Mouse (Mus musculus) adipocyte (in vitro differentiated cells): Measurements from ENCODE around the gene Gpr84.

ENCODE experiments used
- DNase-seq: peaks from one replicate; pipeline ENCODE4 v3.0.0-alpha.2; 2016; ENCODE audit warnings: low spot score

Gene Gpr84

DNA sequence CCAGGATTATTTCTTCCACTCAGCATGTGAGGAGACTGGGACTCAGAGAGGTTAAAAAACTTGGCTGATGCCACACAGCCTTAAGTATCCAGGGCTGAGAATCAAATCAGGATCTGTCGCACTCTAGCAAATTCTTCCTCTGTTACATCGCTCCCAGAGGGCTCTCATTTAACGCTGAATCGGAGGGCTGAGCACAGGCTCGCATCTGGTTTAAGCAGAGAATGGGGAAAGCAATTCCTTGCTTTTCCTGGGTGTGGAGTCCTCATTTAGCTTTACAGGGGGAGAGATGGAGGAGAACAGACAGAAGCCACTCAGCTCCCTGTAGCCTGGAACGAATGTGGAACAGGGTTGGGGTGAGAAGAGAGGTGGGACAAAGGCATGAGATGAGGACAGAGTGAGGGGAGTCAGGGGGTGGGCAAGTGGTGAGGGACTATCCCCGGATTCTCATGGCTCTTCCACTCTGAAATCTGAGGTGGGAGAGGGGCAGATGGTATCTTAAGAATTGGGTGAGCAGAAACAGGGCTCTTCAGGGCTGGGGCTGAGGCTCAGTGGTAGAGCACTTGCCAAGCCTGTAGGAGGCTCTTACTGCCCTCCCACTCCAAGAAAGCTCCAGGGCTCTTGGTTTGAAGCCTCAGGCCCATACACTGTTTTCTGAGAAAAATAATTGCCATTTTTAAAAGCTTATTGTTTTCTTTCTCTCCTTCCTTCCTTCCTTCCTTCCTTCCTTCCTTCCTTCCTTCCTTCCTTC, 25.2 kb upstream of the Gpr84 start:
- no peak for DNase-seq

DNA sequence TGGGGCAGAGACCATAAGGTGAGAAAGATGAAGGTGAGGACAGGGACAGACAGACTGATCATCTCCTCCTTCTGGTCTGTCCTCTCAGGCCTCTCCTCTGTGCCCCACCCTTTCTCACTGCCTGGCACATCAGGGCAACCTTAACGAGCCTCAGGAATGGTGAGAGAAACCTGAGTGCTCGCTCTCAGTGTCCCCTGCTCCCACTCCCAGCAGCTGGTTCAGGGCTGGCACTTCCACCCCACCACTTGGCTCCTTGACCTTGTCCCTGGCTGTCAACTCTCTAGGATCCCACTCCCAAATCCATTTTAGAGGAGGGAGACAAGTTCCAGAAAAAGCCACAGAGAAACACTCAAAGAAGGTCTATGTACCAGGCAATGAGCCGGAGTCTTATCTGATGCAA, 24.6 kb upstream of the Gpr84 start:
- DNase-seq = no peak

DNA sequence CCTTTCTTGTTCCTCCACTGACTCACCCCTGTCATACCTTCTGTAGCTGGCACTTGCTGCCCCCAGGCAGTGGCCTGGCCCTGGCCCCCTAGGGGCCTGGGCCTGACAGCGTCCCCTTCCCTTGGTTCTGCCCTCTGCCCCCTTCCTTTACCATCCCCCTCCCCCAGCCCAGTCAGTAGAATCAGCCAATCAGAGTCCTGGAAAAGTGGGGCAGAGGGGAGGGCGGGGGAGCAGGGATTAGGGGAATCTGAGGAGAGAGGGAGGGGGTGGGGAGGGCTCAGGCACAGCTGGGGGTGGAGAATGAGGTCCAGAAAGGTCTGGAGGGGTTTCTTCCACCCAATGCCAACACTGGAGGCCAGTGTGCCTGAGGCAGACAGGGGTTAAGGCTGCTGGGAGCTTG, 23.8 kb upstream of the Gpr84 start:
- DNase-seq = no peak

DNA sequence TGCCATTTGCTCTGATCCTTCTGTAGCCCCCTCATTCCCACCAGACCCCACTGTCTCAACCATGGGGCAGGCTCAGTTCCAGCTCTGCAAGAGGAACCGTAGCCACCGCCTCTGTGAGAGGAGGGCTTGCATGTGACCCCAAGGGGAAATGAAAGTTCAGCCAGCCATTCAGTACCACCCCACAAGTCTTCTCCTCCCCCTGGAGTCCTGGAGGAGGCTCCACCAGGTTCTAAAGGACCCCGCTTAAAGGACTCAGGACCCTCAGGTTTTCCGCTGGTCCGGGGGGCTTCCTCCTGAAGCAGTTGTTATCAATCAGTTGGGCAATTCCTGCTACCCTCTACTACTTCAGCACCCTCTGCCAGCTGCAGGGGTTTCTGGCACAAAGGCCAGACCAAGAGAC, 23.3 kb upstream of the Gpr84 start:
- DNase-seq = no peak

DNA sequence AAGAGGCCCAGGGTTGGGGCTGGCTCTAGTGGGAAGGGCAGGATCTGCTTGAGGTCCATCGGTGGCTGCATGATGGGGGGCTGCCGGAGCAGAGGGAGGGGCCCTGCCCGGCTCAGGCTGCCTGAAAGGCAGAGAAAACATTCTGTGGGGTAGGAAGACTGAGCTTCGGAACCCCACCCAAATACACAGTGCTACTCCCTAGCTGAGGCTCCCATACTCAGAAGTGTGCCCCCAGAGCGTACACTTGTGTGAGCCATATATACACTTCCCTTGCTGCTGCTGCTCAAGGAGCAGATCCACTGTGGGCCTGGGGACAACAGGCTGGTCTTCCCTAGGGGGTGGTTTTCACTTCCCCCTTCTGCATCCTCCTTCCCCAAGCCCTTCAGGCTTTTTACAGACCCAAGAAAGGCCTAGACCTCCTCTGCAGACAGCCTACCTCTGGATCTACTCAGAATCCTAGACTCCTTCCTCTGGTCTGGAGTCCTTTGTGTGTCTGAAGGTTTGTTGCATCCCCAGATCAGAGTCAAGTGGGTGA, 22.7 kb upstream of the Gpr84 start:
- no peak for DNase-seq

DNA sequence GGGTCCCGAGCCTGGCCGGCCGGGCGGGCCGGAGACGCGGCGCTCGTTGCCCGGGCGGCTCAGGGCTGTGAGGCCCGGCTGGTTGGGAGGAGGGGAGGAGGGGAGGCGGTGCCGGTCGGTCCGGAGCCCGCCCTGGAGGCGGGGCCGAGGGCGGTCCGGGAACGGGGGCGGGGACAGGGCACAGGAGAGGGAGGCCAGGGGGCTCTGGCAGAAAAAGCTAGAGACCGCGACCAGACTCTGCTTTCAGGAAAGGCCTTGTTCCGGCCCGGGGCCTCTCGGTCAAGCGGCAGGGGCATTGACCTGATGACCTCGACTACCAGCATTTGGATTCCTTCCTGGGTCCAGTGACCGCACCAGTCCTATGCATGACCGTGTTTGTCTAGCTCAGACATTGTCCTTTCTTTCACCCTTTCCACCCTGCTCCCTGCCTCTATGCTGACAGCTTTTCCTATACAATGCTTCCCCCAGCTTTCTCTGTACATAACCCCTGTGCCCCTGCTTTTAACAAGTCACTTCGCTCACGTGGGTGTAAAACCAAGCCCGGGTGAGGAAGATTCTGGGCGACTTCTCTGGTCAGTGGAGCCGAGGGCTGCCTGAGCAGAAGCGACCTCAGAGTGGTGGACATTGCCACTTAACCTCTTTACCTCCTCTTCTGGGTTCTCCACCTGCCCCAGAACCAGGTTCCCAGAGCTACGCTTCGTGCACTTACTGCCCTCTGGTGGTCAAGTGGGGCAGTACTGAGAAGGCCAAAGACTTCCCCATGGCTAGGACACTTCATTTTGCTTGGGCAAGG, 13.2 kb upstream of the Gpr84 start:
- DNase-seq = peak; percentile 90

DNA sequence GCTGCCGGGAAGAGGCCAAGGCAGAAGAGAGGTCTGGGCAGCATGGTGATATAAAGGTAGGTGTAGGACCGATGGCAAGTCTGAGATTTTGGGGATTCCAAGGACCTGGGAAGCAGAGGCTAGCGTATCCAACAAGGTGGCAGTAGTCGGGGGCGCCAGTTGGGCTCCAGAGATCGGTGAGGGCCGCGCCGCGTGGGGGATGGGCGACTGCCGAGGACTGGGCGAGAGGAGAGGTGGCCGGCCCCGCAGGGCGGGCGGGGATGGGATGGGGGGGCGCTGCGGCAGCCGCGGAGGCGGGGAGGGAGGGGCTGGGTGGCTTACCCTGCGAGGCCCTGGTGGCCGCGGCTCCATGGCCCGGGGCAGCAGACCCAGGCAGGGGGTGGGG, 12.7 kb upstream of the Gpr84 start:
- no peak for DNase-seq

DNA sequence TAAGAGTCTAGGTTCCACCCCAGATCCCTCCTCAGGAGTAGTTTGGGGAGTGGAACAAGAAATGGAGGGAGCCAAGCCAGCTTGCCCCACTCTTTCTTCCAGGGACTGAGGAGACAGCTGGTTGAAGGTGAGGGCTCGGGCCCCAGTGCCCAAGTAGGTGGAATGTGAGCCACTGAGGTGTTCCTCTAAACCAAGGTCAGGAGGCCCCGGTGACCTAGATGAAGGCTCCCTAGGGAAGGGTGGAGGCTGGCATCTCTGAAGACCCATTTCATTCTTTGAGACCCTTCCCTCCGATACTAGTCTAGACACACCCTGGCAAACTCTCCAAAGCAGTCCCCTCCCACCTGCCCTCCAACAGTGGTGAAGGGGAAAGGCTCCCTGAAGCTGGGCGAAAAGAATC, 12.0 kb upstream of the Gpr84 start:
- no peak for DNase-seq

DNA sequence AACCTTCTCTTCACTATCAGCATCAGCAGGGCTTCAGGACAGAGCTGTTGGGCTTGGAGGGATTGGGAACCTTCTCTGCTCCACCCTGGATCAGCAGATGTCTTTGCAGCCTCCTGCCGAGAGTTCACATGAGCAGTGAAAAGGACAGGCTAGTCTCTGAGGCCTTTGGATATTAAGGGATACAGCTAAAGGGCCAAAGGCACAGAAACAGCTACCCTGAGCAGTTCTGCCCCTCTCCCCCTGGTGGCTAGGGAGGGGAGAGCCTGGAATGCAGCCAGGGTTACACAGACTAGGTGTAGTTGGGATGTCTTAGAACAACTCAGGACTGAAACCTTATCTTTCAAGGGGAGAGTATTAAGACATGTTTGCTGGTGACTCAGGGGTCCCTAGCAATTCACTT, 10.7 kb upstream of the Gpr84 start:
- peak; percentile 64 for DNase-seq

DNA sequence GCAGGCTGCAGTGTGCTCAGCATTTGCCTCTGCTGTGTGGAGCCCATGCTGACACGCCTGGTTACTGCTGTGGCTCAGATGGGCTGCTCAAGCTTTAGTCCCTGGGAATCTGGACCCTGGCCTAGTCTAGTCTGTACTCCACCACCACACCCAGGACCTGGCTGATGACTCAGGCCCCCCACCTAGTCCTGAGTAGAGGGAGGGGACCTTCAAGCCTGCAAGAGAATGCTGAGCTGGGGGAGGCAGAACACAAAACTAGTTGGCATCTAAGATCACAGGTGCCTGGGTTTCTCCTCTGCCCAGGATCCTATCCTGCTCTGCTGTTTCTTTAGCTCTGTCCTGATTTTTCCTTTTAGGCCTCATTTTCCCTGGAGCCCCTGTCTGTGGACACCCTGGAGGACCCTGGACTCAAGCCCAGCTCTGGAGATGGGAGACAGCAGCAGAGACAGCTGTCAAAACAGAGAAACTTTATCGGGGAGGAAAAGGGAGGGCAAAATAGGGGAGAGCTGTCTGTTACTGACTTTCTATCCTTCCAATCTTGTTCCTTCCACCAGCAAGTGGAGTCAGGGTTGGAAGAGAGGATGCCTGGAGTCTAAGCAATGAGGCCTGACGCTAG, 7.9 kb upstream of the Gpr84 start:
- DNase-seq = no peak

DNA sequence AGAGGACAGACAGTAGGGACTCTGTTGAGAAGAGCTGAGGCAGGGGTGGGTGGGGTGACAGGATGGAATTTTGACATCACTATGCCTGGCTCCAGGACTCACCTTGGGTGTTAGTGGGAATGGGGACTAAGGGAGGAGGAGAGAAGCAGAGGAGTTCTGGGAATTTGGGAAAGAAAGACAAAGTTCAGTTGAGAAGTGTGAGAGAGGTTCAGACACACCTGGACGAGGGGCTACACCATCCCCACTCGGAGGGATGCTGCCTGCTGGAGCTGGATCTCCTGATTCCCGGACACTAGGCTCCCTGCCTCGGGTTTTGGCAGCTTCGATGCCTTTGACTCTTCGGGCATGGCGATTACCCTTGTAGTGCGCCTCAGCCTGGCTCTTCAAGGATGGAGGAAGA, 7.3 kb upstream of the Gpr84 start:
- no peak for DNase-seq

DNA sequence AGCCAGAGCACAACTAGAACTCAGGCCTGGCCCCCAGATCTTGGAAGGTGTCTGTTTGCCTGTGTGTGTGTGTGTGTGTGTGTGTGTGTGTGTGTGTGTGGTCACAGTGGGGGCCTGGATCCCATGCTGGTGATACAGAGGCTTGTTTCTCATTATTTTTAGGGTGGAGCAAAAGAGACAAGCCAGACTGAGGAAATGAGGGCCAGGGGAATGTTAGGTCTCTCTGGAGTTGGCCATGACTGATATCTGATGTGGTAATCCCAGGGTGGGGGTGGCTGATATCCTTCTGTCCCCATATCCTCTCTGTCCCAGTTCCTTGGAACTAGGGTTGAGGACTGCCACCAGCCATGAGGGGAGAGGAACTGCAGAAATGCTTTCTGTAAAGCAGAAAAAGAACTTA, 6.7 kb upstream of the Gpr84 start:
- no peak for DNase-seq

DNA sequence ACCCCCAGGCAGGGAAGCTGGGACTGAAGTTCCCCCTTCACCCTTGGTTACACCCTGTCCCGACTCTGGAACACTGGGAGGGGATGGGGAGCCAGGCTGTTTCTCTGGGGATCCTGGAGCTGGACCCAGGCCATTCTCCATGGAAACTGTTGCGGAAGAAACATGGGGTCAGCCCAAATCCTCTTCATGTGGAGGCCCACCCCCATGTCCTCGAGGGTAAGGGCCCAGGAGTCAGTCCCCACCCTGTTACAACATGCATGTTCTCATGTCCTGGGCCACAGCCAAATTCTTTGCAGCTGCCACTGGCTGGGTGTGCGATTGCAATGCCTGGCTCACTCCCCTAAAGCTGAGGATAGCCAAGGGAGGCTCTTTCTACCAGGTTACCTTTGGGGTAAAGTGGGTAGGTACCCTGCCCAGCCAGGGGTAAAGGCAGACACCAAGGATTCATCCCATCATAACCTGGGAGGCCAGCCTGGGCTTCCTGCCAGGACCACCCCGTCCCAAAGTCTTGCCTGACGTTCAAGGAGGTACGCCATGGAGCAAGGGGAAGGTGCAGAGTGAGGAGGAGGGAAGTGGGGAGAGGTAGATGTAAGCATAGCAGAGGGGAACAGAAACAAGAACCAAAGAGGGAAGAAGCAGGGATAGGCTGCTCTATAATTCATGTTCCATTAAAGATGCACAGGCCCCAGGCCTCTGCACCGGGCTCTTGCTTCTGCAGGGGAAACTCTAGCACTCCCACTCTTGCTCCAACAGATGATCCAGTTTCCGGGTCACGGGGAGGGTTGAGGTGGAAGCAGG, 5.8 kb upstream of the Gpr84 start:
- no peak for DNase-seq

DNA sequence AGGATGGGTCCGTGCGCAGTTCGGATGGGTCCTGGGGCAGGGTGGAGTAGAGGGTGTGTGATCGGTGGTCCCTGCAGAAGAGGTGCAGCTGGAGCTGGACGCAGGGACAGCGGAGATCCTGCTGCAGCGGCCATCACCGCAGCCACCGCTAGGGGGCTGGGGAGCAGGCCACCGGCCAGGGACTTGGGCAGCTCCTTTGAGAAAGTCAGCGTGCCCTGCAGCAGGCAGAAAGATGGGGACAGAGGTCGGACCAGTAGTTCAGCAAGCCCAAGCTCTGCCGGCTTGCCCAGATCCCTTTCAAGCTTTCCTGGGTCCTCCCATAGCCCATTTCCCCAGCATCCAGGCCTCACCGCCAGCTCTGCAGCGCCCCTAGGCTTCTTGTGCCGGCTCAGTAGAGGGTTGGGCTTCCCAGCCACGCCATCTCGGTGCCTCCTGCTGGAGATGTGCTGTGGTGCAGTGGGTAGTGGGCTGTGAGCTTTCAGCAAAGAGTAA, 4.6 kb upstream of the Gpr84 start:
- DNase-seq = no peak

DNA sequence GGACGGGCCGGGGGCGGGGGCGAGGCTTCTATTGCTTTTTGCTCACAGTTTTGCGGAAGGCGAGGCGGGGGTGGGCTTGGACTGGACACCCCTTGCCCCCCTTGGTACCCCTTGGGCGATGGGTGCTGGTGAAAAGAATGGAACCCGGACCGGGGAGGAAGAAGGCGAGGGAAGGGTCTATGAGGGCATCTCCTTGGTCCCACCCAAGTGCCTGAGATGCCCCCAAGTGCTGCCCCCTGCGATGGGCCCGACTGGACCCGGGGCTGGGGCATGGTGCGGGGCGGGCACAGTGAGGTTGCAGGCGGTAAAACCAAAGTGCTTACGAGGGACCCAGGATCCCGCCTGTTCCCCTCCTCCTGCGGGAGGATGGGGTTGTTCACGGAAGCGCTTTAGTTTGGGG, 3.8 kb upstream of the Gpr84 start:
- no peak for DNase-seq

DNA sequence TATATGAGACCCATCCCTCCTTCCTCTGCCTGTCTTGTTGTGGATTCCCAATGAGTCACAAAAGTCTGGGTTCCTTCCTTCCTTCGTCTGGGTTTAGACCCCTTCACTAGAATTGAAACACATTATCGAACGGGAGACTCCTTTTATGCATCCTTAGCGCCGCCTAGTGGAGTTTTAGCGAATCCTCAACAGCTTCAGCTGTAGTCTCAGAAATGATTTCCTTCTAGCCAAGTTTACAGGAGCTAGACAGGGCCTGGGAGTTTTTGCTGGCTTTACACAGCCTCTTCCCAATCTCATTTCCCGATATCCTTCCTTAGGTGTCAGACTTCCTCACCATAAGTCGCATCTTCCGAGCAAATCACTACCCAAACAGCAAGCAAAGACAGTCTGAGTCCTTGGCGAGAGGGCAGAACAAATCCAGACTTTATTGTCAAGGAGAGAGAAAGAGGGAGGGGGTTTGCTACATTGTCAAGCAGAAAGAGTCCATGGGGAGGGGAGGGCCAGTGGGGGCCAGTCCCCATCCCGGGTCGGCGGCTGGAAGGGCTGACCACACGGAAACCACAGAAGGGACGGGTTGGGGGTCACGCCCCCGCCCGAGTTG, 3.2 kb upstream of the Gpr84 start:
- peak; percentile 89 for DNase-seq

DNA sequence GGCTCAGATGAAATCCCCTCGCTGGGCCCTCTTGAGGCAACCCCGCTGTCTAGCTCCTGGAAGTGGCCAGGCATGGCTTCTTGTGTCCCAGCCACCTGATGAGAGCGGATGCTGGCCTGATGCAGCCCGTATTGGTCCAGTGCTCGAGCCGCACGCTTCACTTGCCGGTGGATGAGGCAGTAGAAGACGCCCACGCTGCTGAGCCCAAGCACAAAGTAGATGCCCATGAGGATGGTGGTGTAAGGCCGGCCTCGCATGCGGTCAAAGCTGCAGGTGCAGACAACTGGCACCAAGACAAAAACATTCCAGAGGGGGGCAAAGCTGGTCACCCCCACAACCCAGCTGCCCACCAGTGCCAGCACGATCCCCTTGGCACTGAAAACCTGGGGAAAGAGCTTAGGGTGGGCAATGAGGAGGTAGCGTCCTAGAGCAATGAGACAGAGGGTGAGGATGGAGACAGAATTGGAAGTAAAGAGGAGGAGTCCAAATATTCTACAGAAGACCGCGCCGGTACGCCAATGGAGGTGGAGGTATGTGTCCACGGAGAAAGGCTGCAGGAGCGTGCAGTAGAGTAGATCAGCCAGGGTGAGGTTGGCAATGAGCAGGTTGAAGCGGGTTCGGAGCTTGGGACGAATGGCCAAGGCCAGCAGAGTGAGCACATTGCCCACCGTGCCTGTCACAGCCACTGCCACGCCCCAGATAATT, 1.4 kb downstream of the Gpr84 start:
- DNase-seq = no peak

DNA sequence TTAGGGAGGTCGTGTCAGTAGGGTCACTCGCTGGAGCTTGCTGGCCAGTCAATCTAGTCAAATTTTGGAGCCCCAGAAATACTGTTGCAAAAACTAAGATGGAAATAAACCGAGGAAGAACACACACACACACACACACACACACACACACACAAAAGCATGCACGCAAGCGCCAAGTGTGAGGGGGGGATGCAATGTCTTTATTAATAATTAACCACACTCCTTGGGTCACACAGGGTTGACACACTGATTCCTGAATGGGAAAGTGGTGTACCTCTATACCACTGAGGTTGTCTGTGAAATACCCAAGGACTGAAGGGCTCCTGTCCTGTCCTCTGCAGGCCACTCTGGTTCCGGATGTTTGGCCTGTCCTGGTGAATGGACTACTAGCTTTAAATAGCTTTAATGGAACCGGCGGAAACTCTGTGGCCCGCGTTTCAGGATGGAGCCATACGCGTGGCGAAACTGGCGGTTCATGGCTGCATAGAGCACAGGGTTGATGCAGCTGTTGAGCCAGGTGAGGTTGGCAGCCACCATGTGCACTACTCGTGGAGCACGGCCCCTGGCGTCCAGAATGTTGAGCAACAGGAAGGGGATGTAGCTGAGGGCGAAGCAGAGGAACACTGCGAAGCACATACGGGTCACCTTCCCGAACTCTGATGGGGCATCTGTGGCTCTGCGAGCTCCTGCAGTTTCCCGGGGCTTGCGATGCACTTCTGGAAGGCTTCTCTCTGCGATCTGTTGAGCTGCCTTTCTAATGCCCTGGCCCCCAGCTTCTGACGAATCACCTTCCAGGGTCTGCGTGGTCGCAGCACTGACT, 2.1 kb downstream of the Gpr84 start:
- DNase-seq = no peak

DNA sequence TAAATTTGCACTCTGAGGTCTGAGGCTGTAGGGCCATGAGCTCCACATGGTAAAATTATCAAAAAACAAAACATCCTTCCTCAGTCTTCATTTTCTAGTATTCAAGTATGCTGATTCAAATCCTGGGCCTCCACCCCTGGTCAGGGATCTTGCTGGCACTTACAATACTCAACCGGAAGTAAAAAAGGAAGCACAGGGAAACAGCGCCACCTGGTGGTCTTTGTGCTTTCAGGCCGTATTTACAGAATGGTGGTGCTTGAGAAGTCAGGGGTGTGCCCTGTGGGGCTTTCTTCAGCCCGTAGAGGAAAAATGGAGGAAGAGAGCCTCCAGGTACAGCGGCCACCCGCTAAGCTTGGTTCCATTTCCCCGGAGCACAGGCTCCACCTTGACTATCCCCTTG, 3.3 kb downstream of the Gpr84 start:
- DNase-seq = peak; percentile 99
